Mouse (Mus musculus) limb, embryonic 10.5 days (tissue): ENCODE data around the gene Rbm28. TPM values are rescaled to one million over a fixed set of nuclear protein-coding genes. Genes with fewer than 3 reads are reported as not detected.

Experiments
- DNase-seq: peaks from one replicate; pipeline ENCODE4 v3.0.0-alpha.2; 2017; ENCODE audit warnings: low spot score
- H3K27ac ChIP-seq: fragments of 300-500 bp; sonication (generic); 2 replicates; pipeline ENCODE4 v1.5.1; 2016; ENCODE audit warnings: mild to moderate bottlenecking
- H3K27me3 ChIP-seq: fragments of 300-500 bp; sonication (generic); 2 replicates; pipeline ENCODE4 v1.6.1; 2016; ENCODE audit warnings: low read depth, mild to moderate bottlenecking; ENCODE audit not compliant: poor library complexity, severe bottlenecking
- H3K36me3 ChIP-seq: fragments of 300-500 bp; sonication (generic); 2 replicates; pipeline ENCODE4 v1.6.1; 2016; ENCODE audit warnings: mild to moderate bottlenecking, moderate library complexity
- H3K4me1 ChIP-seq: fragments of 300-500 bp; sonication (generic); 2 replicates; pipeline ENCODE4 v1.6.1; 2016
- H3K4me3 ChIP-seq: fragments of 300-500 bp; sonication (generic); 2 replicates; pipeline ENCODE4 v1.5.1; 2016; ENCODE audit warnings: mild to moderate bottlenecking, moderate library complexity
- H3K9me3 ChIP-seq: fragments of 300-500 bp; sonication (generic); replicated peaks from 2 replicates; pipeline ENCODE4 v1.6.1; 2016; ENCODE audit warnings: mild to moderate bottlenecking
- WGBS: fragments of 180-500 bp; shearing (Covaris S2); methylation state at CpG from one replicate; pipeline ENCODE4 v1.1.7; 2016; 5-methylcytosine and 5-hydroxymethylcytosine counted together
- microRNA-seq: library from miRNA; unstranded; fragments of <30 nt; microRNA quantifications from one replicate; pipeline ENCODE4, GENCODE M21; 2017
- polyA plus RNA-seq: library from polyadenylated mRNA; unstranded; fragments of >200 nt; fragmentation: Nextera tagmentation; extraction: Ambion mirVana; gene quantifications from 2 replicates; pipeline ENCODE4 v1.2.1, GENCODE M21; 2016

Rbm28 gene
- polyA plus RNA-seq, 1 experiment from 2014 or later, result 52.9 TPM

GRCm38 (mm10) chr6:29079291-29079690, 85.5 kb downstream of the Rbm28 start:
- no peak for DNase-seq
- Histone ChIP-seq H3K4me3 (no peak overlapping the region), H3K9me3 (no peaks in the 10 kb centered on the region), H3K27me3 (no peaks in the 10 kb centered on the region), H3K27ac (no peak overlapping the region), H3K36me3 (no peaks in the 10 kb centered on the region), H3K4me1 (no peaks in the 10 kb centered on the region)
- 77% methylated on average over 4 of the region's 4 CpGs for WGBS

GRCm38 (mm10) chr6:29074133-29074469, 90.7 kb downstream of the Rbm28 start:
- Histone ChIP-seq H3K4me3 (no peak overlapping the region), H3K27me3 (no peaks in the 10 kb centered on the region), H3K9me3 (no peaks in the 10 kb centered on the region), H3K36me3 (no peaks in the 10 kb centered on the region), H3K27ac (no peak overlapping the region), H3K4me1 (no peaks in the 10 kb centered on the region)
- DNase-seq, result no peak

Small RNA genes within 50 kb of the gene (microRNA-seq; reads per million reads assigned to microRNA genes)
- gene Gm24303, result not detected

Other genes starting within 250 kb of the Rbm28 start
- not detected in 2 replicates for gene Lep, start 104.8 kb downstream of the Rbm28 start, polyA plus RNA-seq
- 2.0 and 3.7 TPM in 2 replicates for gene Prrt4, start 14.6 kb upstream of the Rbm28 start, polyA plus RNA-seq
- 56.7 and 66.9 TPM in 2 replicates for gene Impdh1, start 51.4 kb upstream of the Rbm28 start, polyA plus RNA-seq
- 42.7 and 45.2 TPM in 2 replicates for gene Hilpda, start 107.5 kb upstream of the Rbm28 start, polyA plus RNA-seq
- gene Fam71f2, start 114.6 kb upstream of the Rbm28 start, polyA plus RNA-seq, result 0.40 and 0.55 TPM in 2 replicates
- 0.09 TPM in 1 of 2 replicates, not detected in the other for gene Fam71f1, start 154.1 kb upstream of the Rbm28 start, polyA plus RNA-seq
- 220 and 268 TPM in 2 replicates for gene Calu, start 183.1 kb upstream of the Rbm28 start, polyA plus RNA-seq
- 0.34 and 0.38 TPM in 2 replicates for gene Opn1sw, start 223.5 kb upstream of the Rbm28 start, polyA plus RNA-seq
- 19.4 and 29.8 TPM in 2 replicates for gene Ccdc136, start 231.3 kb upstream of the Rbm28 start, polyA plus RNA-seq